Mouse (Mus musculus) heart, embryonic 14.5 days (tissue): ENCODE results near the gene Sez6l2. TPM values are rescaled to one million over a fixed set of nuclear protein-coding genes. Genes with fewer than 3 reads are reported as not detected.

ENCODE experiments used
- ATAC-seq: fragments of 200-750 bp; cut with Nextera tagmentation; 2 replicates; pipeline ENCODE4 v1.8.0; 2017; ENCODE audit warnings: low read depth, moderate TSS enrichment; ENCODE audit not compliant: insufficient number of reproducible peaks, insufficient read depth, low FRiP score
- H3K27ac ChIP-seq, 2 experiments: fragments of 200-500 bp in 1 of 2; fragments of 300-500 bp in 1 of 2; sonication (generic) in 1 of 2; replicated peaks in 1 of 2; 2 replicates each; pipeline ENCODE4 v1.5.1; 2012 to 2014; ENCODE audit warnings: low read depth in 2 of 2, low read length in 2 of 2, control low read depth in 1 of 2, mild to moderate bottlenecking in 1 of 2, mixed read lengths in 1 of 2; ENCODE audit not compliant: control insufficient read depth in 1 of 2, insufficient read depth in 1 of 2
- H3K27me3 ChIP-seq: fragments of 300-500 bp; sonication (generic); 2 replicates; pipeline ENCODE4 v1.6.1; 2014; ENCODE audit warnings: mild to moderate bottlenecking, low read length, control low read depth; ENCODE audit not compliant: control insufficient read depth, insufficient read depth
- H3K36me3 ChIP-seq: fragments of 300-500 bp; sonication (generic); 2 replicates; pipeline ENCODE4 v1.6.1; 2014; ENCODE audit warnings: mild to moderate bottlenecking, control low read depth, low read length, mixed read lengths; ENCODE audit not compliant: control insufficient read depth, insufficient read depth
- H3K4me1 ChIP-seq, 2 experiments: fragments of 200-500 bp in 1 of 2; fragments of 300-500 bp in 1 of 2; sonication (generic) in 1 of 2; 2 replicates each; pipeline ENCODE4 v1.6.1; 2012 to 2014; ENCODE audit warnings: low read length in 2 of 2, control low read depth in 1 of 2, mixed read lengths in 1 of 2; ENCODE audit not compliant: control insufficient read depth in 2 of 2, insufficient read depth in 2 of 2
- H3K4me2 ChIP-seq: fragments of 300-500 bp; sonication (generic); 2 replicates; pipeline ENCODE4 v1.6.1; 2014; ENCODE audit warnings: mild to moderate bottlenecking, low read length
- H3K4me3 ChIP-seq, 2 experiments: fragments of 200-500 bp in 1 of 2; fragments of 300-500 bp in 1 of 2; sonication (generic) in 1 of 2; 2 replicates each; pipeline ENCODE4 v1.5.1; 2012 to 2014; ENCODE audit warnings: low read length in 2 of 2, mild to moderate bottlenecking in 2 of 2, control low read depth in 1 of 2, low read depth in 1 of 2, moderate library complexity in 1 of 2; ENCODE audit not compliant: control insufficient read depth in 1 of 2, insufficient read depth in 1 of 2
- H3K9ac ChIP-seq: fragments of 300-500 bp; sonication (generic); 2 replicates; pipeline ENCODE4 v1.6.1; 2014; ENCODE audit warnings: mild to moderate bottlenecking, low read length
- H3K9me3 ChIP-seq: fragments of 300-500 bp; sonication (generic); 2 replicates; pipeline ENCODE4 v1.6.1; 2016; ENCODE audit warnings: low read length, control low read depth; ENCODE audit not compliant: control insufficient read depth
- WGBS: fragments of 180-500 bp; shearing (Covaris S2); extraction: QIAGEN DNeasy Blood & Tissue Kit; methylation state at CpG from one replicate; pipeline ENCODE4 v1.1.7; 2014; 5-methylcytosine and 5-hydroxymethylcytosine counted together
- polyA plus RNA-seq: library from polyadenylated mRNA; unstranded; fragments of >200 nt; fragmentation: Nextera tagmentation; extraction: Ambion mirVana; gene quantifications from 2 replicates; pipeline ENCODE4 v1.2.1, GENCODE M21; 2014

The Sez6l2 gene
- polyA plus RNA-seq, 1 experiment from 2014 or later, result 1.4 TPM

GRCm38 (mm10) chr7:127018416-127019305, 68.3 kb downstream of the Sez6l2 start:
- H3K9ac ChIP-seq, result no peak overlapping the region; the same call in 1 of the 2 replicates
- no peak overlapping the region for H3K27ac ChIP-seq
- H3K4me3 ChIP-seq, result no peak overlapping the region
- 72% methylated on average over 15 of the region's 15 CpGs for WGBS
- peaks cover 27 to 65% of the 10 kb centered on the region in 2 experiments for H3K4me1 ChIP-seq
- H3K27me3 ChIP-seq, result no peaks in the 10 kb centered on the region
- ATAC-seq, result no peak
- H3K36me3 ChIP-seq, result peaks cover 34% of the 10 kb centered on the region
- no peak overlapping the region for H3K4me2 ChIP-seq
- no peaks in the 10 kb centered on the region for H3K9me3 ChIP-seq

GRCm38 (mm10) chr7:127019306-127019960, 69.1 kb downstream of the Sez6l2 start:
- H3K4me2 ChIP-seq, result no peak overlapping the region
- peaks cover 32 to 68% of the 10 kb centered on the region in 2 experiments for H3K4me1 ChIP-seq
- H3K4me3 ChIP-seq, result no peak overlapping the region
- WGBS, result 80% methylated on average over 14 of the region's 14 CpGs
- no peak overlapping the region; the same call in 1 of the 2 replicates for H3K9ac ChIP-seq
- ATAC-seq, result no peak
- H3K27me3 ChIP-seq, result no peaks in the 10 kb centered on the region
- peaks cover 41% of the 10 kb centered on the region for H3K36me3 ChIP-seq
- no peaks in the 10 kb centered on the region for H3K9me3 ChIP-seq
- H3K27ac ChIP-seq, result no peak overlapping the region

GRCm38 (mm10) chr7:127020031-127020430, 69.7 kb downstream of the Sez6l2 start:
- no peak overlapping the region for H3K27ac ChIP-seq
- no peaks in the 10 kb centered on the region for H3K9me3 ChIP-seq
- H3K27me3 ChIP-seq, result no peaks in the 10 kb centered on the region
- H3K4me3 ChIP-seq, result peak overlapping the region in 1 of 2 experiments; percentile 49; a peak in 1 of 4 replicates
- whole genome bisulfite sequencing, result 67% methylated on average over 3 of the region's 3 CpGs
- ATAC-seq, result no peak
- H3K4me2 ChIP-seq, result peak overlapping the region; percentile 85
- H3K9ac ChIP-seq, result peak overlapping the region; percentile 72
- peaks cover 34 to 67% of the 10 kb centered on the region in 2 experiments for H3K4me1 ChIP-seq
- peaks cover 40% of the 10 kb centered on the region for H3K36me3 ChIP-seq

Other genes starting within 250 kb of the Sez6l2 start
- gene Coro1a, start 242.8 kb upstream of the Sez6l2 start, polyA plus RNA-seq, result 10.2 and 13.7 TPM in 2 replicates
- 51.7 and 57.3 TPM in 2 replicates for gene Mapk3, start 191.0 kb upstream of the Sez6l2 start, polyA plus RNA-seq
- 0.67 and 2.7 TPM in 2 replicates for gene Gdpd3, start 184.2 kb upstream of the Sez6l2 start, polyA plus RNA-seq
- 102 and 121 TPM in 2 replicates for gene Ypel3, start 173.6 kb upstream of the Sez6l2 start, polyA plus RNA-seq
- 0.26 TPM in 1 of 2 replicates, not detected in the other for gene Tbx6, start 169.1 kb upstream of the Sez6l2 start, polyA plus RNA-seq
- 132 and 146 TPM in 2 replicates for gene Ppp4c, start 158.1 kb upstream of the Sez6l2 start, polyA plus RNA-seq
- 0.81 and 1.2 TPM in 2 replicates for gene Fam57b, start 152.9 kb upstream of the Sez6l2 start, polyA plus RNA-seq
- gene 4930451I11Rik, start 118.9 kb upstream of the Sez6l2 start, polyA plus RNA-seq, result not detected in 2 replicates
- gene Doc2a, start 103.1 kb upstream of the Sez6l2 start, polyA plus RNA-seq, result 0.14 TPM in 1 of 2 replicates, not detected in the other
- 10.7 and 11.5 TPM in 2 replicates for gene Hirip3, start 88.6 kb upstream of the Sez6l2 start, polyA plus RNA-seq
- 47.9 and 51.9 TPM in 2 replicates for gene Ino80e, start 88.2 kb upstream of the Sez6l2 start, polyA plus RNA-seq
- gene Taok2, start 65.9 kb upstream of the Sez6l2 start, polyA plus RNA-seq, result 19.8 and 21.7 TPM in 2 replicates
- gene Tmem219, start 27.6 kb upstream of the Sez6l2 start, polyA plus RNA-seq, result 21.6 and 22.7 TPM in 2 replicates
- 11.3 and 11.9 TPM in 2 replicates for gene Kctd13, start 21.7 kb upstream of the Sez6l2 start, polyA plus RNA-seq
- gene Asphd1, start 981 bp upstream of the Sez6l2 start, polyA plus RNA-seq, result not detected in 2 replicates
- gene Cdipt, start 25.4 kb downstream of the Sez6l2 start, polyA plus RNA-seq, result 68.5 and 74.6 TPM in 2 replicates
- 0.86 and 1.6 TPM in 2 replicates for gene Cdiptos, start 25.5 kb downstream of the Sez6l2 start, polyA plus RNA-seq
- gene Mvp, start 64.1 kb downstream of the Sez6l2 start, polyA plus RNA-seq, result 12.0 and 12.6 TPM in 2 replicates
- 0.84 TPM in 1 of 2 replicates, not detected in the other for gene Pagr1b, start 65.9 kb downstream of the Sez6l2 start, polyA plus RNA-seq
- gene Pagr1a, start 66.8 kb downstream of the Sez6l2 start, polyA plus RNA-seq, result 23.1 and 25.4 TPM in 2 replicates
- 41.9 and 45.0 TPM in 2 replicates for gene Gm42742, start 70.5 kb downstream of the Sez6l2 start, polyA plus RNA-seq
- gene Prrt2, start 70.6 kb downstream of the Sez6l2 start, polyA plus RNA-seq, result 2.1 and 3.2 TPM in 2 replicates
- 37.6 and 44.7 TPM in 2 replicates for gene Maz, start 76.5 kb downstream of the Sez6l2 start, polyA plus RNA-seq
- 67.8 and 74.3 TPM in 2 replicates for gene Kif22, start 91.9 kb downstream of the Sez6l2 start, polyA plus RNA-seq
- gene Zg16, start 136.8 kb downstream of the Sez6l2 start, polyA plus RNA-seq, result not detected in 2 replicates
- 0.65 and 1.2 TPM in 2 replicates for gene AI467606, start 140.8 kb downstream of the Sez6l2 start, polyA plus RNA-seq
- gene Qprt, start 171.7 kb downstream of the Sez6l2 start, polyA plus RNA-seq, result 2.4 and 2.8 TPM in 2 replicates
- 0.12 and 0.22 TPM in 2 replicates for gene Spn, start 187.3 kb downstream of the Sez6l2 start, polyA plus RNA-seq
- gene Cd2bp2, start 245.5 kb downstream of the Sez6l2 start, polyA plus RNA-seq, result 33.7 and 34.8 TPM in 2 replicates